Mouse (Mus musculus): ENCODE results near the gene Tfap4.

GRCm38 (mm10) chr16:4496470-4496869 lies 63.2 kb downstream of the Tfap4 start:
- TF ChIP-seq CTCF (IDR thresholded peaks at IDR 0.05; ENCODE audit: low read depth) (no peak), EP300 (IDR thresholded peaks at IDR 0.05; ENCODE audit: low read depth) (no peak)
